Mouse (Mus musculus): ENCODE measurements around the gene Taar1. TPM values are rescaled to one million over a fixed set of nuclear protein-coding genes. Genes with fewer than 3 reads are reported as not detected.

Taar1 gene
- polyA plus RNA-seq, 1 experiment: not detected

- WGBS: 71% methylated on average over 2 of the region's 2 CpGs
- TF ChIP-seq POLR2A (IDR thresholded peaks at IDR 0.05; ENCODE audit: borderline replicate concordance, extremely low read depth, low read depth, low read length): no peak
- TF ChIP-seq CTCF (IDR thresholded peaks at IDR 0.05; ENCODE audit: insufficient read depth, low read length): no peak
- no peak overlapping the region for H3K4me3 ChIP-seq (replicated peaks; ENCODE audit: extremely low read depth, low read depth, low read length)
- DNase-seq: no peak
- no peaks in the 10 kb centered on the region for H3K4me1 ChIP-seq (ENCODE audit: control insufficient read depth, insufficient read depth, low read length)
These were observed 3.8 kb downstream of the Taar1 start for GRCm38 (mm10) chr10:23923941-23924340.

- WGBS: 34% methylated on average over 4 of the region's 4 CpGs
- Histone ChIP-seq H3K4me1 (ENCODE audit: control insufficient read depth, insufficient read depth, low read length) (no peaks in the 10 kb centered on the region), H3K4me3 (replicated peaks; ENCODE audit: extremely low read depth, low read depth, low read length) (no peak overlapping the region)
- TF ChIP-seq POLR2A (IDR thresholded peaks at IDR 0.05; ENCODE audit: borderline replicate concordance, extremely low read depth, low read depth, low read length) (no peak), CTCF (IDR thresholded peaks at IDR 0.05; ENCODE audit: insufficient read depth, low read length) (no peak)
- no peak for DNase-seq
These were observed 17.5 kb downstream of the Taar1 start for GRCm38 (mm10) chr10:23937613-23938012.

GRCm38 (mm10) chr10:23938312-23938711, 18.2 kb downstream of the Taar1 start, which contains the start of gene Taar2:
TSS of gene Taar2 (plus strand) at chr10:23938572.
- Histone ChIP-seq H3K4me3 (replicated peaks; ENCODE audit: extremely low read depth, low read depth, low read length) (no peak within 1 kb of the TSS), H3K4me1 (ENCODE audit: control insufficient read depth, insufficient read depth, low read length) (no peaks in the 10 kb centered on the region)
- TF ChIP-seq CTCF (IDR thresholded peaks at IDR 0.05; ENCODE audit: insufficient read depth, low read length) (no peak), POLR2A (IDR thresholded peaks at IDR 0.05; ENCODE audit: borderline replicate concordance, extremely low read depth, low read depth, low read length) (no peak)
- WGBS: 63% methylated on average over 6 of the region's 6 CpGs
- no peak for DNase-seq

GRCm38 (mm10) chr10:23942465-23942864, 22.3 kb downstream of the Taar1 start:
- DNase-seq: no peak
- no peak for TF ChIP-seq POLR2A (IDR thresholded peaks at IDR 0.05; ENCODE audit: borderline replicate concordance, extremely low read depth, low read depth, low read length)
- peak; percentile 41 for TF ChIP-seq CTCF (IDR thresholded peaks at IDR 0.05; ENCODE audit: insufficient read depth, low read length)
- H3K4me3 ChIP-seq (replicated peaks; ENCODE audit: extremely low read depth, low read depth, low read length): no peak overlapping the region
- H3K4me1 ChIP-seq (ENCODE audit: control insufficient read depth, insufficient read depth, low read length): no peaks in the 10 kb centered on the region
- 77% methylated on average over 5 of the region's 5 CpGs for WGBS

- no peaks in the 10 kb centered on the region for H3K4me1 ChIP-seq (ENCODE audit: control insufficient read depth, insufficient read depth, low read length)
- TF ChIP-seq CTCF (IDR thresholded peaks at IDR 0.05; ENCODE audit: insufficient read depth, low read length) (no peak), POLR2A (IDR thresholded peaks at IDR 0.05; ENCODE audit: borderline replicate concordance, extremely low read depth, low read depth, low read length) (no peak)
- DNase-seq: no peak
- H3K4me3 ChIP-seq (replicated peaks; ENCODE audit: extremely low read depth, low read depth, low read length): no peak overlapping the region
- WGBS: 40% methylated on average over 7 of the region's 7 CpGs
These were observed 27.9 kb downstream of the Taar1 start for GRCm38 (mm10) chr10:23948026-23948425.

GRCm38 (mm10) chr10:23949508-23950005, 29.4 kb downstream of the Taar1 start, which contains the start of gene Taar3:
TSS of gene Taar3 (plus strand) at chr10:23949558.
- no peak for DNase-seq
- 85% methylated on average over 16 of the region's 16 CpGs for WGBS
- H3K4me1 ChIP-seq (ENCODE audit: control insufficient read depth, insufficient read depth, low read length): no peaks in the 10 kb centered on the region
- TF ChIP-seq CTCF (IDR thresholded peaks at IDR 0.05; ENCODE audit: insufficient read depth, low read length): no peak
- TF ChIP-seq POLR2A (IDR thresholded peaks at IDR 0.05; ENCODE audit: borderline replicate concordance, extremely low read depth, low read depth, low read length): no peak
- H3K4me3 ChIP-seq (replicated peaks; ENCODE audit: extremely low read depth, low read depth, low read length): no peak within 1 kb of the TSS

GRCm38 (mm10) chr10:23951714-23952113, 31.6 kb downstream of the Taar1 start:
- no peak for DNase-seq
- WGBS: 73% methylated on average over 6 of the region's 6 CpGs
- no peak overlapping the region for H3K4me3 ChIP-seq (replicated peaks; ENCODE audit: extremely low read depth, low read depth, low read length)
- no peaks in the 10 kb centered on the region for H3K4me1 ChIP-seq (ENCODE audit: control insufficient read depth, insufficient read depth, low read length)
- TF ChIP-seq CTCF (IDR thresholded peaks at IDR 0.05; ENCODE audit: insufficient read depth, low read length): no peak
- TF ChIP-seq POLR2A (IDR thresholded peaks at IDR 0.05; ENCODE audit: borderline replicate concordance, extremely low read depth, low read depth, low read length): no peak

GRCm38 (mm10) chr10:23959071-23959470, 38.9 kb downstream of the Taar1 start:
- H3K4me1 ChIP-seq (ENCODE audit: control insufficient read depth, insufficient read depth, low read length): no peaks in the 10 kb centered on the region
- DNase-seq: no peak
- WGBS: 30% methylated on average over 3 of the region's 3 CpGs
- TF ChIP-seq POLR2A (IDR thresholded peaks at IDR 0.05; ENCODE audit: borderline replicate concordance, extremely low read depth, low read depth, low read length): no peak
- TF ChIP-seq CTCF (IDR thresholded peaks at IDR 0.05; ENCODE audit: insufficient read depth, low read length): no peak
- no peak overlapping the region for H3K4me3 ChIP-seq (replicated peaks; ENCODE audit: extremely low read depth, low read depth, low read length)

- H3K4me1 ChIP-seq (ENCODE audit: control insufficient read depth, insufficient read depth, low read length): no peaks in the 10 kb centered on the region
- WGBS: 93% methylated on average over 13 of the region's 13 CpGs
- TF ChIP-seq CTCF (IDR thresholded peaks at IDR 0.05; ENCODE audit: insufficient read depth, low read length): no peak
- TF ChIP-seq POLR2A (IDR thresholded peaks at IDR 0.05; ENCODE audit: borderline replicate concordance, extremely low read depth, low read depth, low read length): no peak
- no peak for DNase-seq
- H3K4me3 ChIP-seq (replicated peaks; ENCODE audit: extremely low read depth, low read depth, low read length): no peak within 1 kb of the TSS
These were observed 40.3 kb downstream of the Taar1 start, which contains the start of gene Taar4 for GRCm38 (mm10) chr10:23960444-23960915. TSS of gene Taar4 (plus strand) at chr10:23960494.

- WGBS: 38% methylated on average over 3 of the region's 3 CpGs
- Histone ChIP-seq H3K4me3 (replicated peaks; ENCODE audit: extremely low read depth, low read depth, low read length) (no peak overlapping the region), H3K4me1 (ENCODE audit: control insufficient read depth, insufficient read depth, low read length) (no peaks in the 10 kb centered on the region)
- no peak for TF ChIP-seq CTCF (IDR thresholded peaks at IDR 0.05; ENCODE audit: insufficient read depth, low read length)
- no peak for TF ChIP-seq POLR2A (IDR thresholded peaks at IDR 0.05; ENCODE audit: borderline replicate concordance, extremely low read depth, low read depth, low read length)
- DNase-seq: no peak
These were observed 43.3 kb downstream of the Taar1 start for GRCm38 (mm10) chr10:23963444-23963843.

Measured in lung, adult 2 months (tissue).